Mouse (Mus musculus): ENCODE results near the gene Commd7.

The Commd7 gene

GRCm38 (mm10) chr2:153622449-153622848, 10.1 kb downstream of the Commd7 start:
- DNase-seq (ENCODE audit: extremely low read depth, low read depth), result no peak

DNA sequence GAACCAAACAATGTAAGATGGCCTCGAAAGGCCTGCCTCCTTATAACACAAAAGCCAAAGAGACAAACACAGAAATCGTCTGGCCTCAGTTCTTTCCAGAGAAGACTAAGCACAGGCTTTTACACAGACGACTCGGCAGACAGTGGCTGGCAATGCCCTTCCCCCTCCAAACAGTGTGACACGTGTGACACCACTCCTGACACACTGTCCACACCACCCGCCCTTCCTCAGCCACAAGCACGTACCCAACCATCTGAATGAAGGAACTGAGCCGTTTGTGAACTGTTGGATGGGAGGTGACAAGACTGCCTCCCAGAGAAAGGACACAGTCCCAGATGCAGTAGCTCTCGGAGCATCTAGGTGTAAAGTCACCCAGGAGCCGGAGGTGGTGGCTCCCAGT, 13.7 kb downstream of the Commd7 start:
- no peak for DNase-seq (ENCODE audit: extremely low read depth, low read depth)

- no peak for DNase-seq (ENCODE audit: extremely low read depth, low read depth)
Measured at GRCm38 (mm10) chr2:153618439-153618838, 14.1 kb downstream of the Commd7 start.

DNA sequence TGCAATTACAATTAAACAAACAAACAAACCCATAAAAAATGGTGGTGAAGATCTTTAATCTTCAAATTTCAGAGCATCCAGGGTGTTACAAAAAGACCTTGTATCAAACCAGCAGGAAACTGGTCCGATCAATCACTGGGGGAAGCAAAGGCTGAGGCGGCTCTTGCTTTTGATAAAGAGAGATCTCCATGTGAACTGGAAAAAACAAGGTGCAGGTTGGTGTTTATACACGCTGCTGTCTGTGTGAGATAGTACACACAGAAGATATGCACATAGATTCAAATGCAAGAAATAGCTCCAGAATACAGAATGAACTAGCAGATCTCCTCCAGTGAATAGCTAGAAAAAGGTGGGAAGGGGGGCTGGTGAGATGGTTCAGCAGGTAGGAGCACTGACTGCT, 15.7 kb downstream of the Commd7 start:
- DNase-seq (ENCODE audit: extremely low read depth, low read depth), result no peak

- DNase-seq (ENCODE audit: extremely low read depth, low read depth), result no peak
Measured at GRCm38 (mm10) chr2:153612594-153613281, 19.8 kb downstream of the Commd7 start.

DNA sequence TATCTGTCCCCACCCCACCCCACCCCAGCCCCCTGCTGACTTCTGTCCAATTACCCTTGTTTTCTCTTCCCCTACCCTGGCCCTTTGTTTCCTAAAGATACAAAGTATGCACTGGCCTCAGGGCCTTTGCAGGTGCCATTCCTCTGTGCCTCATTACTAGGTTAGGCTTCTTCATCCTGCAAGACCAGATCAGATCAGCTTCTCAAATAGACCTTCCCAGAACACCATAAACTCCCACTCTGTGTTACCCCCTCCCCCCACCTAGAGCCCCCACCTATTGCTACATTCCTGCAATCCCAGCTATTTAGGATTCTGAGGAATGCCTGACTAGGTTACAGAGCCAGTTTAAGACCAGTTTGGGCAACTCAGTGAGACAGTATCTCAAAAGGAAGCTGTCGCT, 20.8 kb downstream of the Commd7 start:
- DNase-seq (ENCODE audit: extremely low read depth, low read depth), result no peak

- DNase-seq (ENCODE audit: extremely low read depth, low read depth), result no peak
Measured at GRCm38 (mm10) chr2:153611241-153611630, 21.3 kb downstream of the Commd7 start.

DNA sequence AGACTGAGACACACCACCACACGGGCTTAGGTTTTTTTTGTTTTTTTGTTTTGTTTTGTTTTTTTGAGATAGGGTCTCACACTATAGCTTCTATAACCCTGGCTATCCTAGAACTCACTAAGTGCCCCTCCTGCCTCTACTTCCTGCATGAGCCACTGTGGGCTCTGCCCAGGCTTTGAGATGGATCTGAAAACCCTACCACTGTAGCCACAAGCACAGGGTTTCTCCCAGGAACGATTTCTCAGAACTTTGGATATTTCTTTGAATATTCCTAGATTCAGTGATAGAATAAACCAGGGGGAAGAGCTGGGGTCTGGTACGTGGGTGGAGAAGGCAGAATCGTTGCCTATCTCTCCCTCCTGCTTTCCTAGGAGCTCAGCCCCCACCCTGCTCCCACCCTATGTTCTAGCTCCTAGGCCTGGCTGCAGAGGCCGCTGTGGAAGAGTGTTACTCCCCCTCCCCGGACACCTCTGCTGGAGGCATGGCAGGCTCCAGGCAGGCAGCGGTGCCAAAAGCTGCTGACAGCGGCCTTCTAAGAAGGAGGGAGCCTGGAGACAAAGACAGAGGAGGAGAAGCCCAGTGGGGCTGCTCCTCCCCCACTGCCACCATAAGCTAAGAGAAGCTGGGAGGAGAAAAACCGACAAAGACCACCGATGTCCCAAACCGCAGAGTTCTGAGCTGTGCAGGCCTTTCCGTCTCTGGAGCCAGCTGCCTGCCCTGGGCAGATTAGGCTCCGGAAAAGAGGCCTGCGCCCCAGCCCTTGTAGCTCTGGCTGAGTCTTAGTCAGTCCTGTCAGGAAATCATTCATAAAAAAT, 21.9 kb downstream of the Commd7 start:
- DNase-seq (ENCODE audit: extremely low read depth, low read depth), result peak; percentile 71

DNA sequence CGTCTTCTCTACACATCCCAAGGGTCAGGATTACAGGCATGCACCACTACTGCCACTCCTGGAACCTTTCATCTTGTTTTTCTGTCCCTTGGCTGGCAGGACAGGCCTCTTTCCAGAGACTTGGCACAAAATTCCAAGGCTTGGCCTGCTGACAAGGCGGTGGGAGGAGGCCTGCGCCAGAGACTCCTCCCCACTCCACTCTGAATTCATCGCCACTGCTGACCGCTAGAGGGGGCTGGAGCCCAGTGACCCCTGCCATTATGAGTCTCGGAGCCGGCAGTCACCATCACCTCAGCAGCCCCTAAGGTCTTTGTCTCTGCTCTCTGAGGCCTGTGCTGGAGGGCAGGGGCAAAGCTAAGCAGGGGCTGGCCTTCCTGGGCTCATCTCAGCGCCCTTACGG, 23.0 kb downstream of the Commd7 start:
- DNase-seq (ENCODE audit: extremely low read depth, low read depth), result no peak

DNA sequence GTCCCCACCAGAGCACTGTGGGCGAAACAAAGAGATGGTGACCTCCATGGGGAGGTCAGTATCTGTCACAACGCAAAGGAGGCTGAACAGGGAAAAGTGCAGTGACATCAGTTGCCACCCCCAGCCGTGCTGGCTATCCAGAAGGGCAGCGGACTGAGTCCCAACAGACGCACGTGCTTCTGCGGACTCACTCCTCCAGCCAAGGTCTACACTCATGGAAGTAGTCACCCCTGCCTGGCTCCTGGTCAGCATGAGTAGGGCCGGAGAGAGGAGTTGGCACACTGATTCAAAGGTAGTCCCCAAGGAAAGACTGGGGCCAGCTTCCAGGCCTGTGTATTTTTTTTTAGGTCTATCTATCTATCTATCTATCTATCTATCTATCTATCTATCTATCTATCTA, 23.5 kb downstream of the Commd7 start:
- no peak for DNase-seq (ENCODE audit: extremely low read depth, low read depth)

DNA sequence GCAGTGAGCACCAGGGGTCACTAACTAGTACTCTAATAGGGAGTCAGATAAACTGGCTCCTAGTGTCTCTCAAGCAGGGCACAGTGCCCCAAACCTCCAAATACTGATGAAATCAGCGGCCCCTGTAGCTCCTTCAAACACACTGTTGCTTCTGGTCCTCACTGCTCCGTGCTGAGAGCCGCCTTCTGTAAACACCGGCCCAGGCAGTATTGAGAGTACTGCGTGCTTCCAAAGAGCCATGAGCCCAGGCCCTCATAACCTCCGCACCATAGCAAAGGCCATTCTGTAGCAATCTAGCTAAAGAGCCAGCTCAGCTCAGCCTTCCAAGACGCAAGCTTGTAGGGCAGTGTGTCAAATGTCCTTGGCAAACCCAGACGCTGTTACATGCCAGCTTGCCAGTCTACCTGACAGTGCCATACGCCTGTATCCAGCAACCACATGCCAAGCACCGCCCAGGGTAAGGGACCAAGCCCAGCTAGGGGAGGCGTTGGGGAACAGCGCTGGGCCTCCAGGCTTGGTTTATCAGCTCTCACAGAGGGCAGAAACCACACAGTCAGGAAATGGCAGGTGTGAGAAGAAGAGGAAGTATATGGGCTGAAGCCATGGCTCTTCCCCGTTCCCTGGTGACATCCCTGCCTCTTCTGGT, 24.6 kb downstream of the Commd7 start:
- DNase-seq (ENCODE audit: extremely low read depth, low read depth), result peak; percentile 91

GRCm38 (mm10) chr2:153606421-153606820, 26.2 kb downstream of the Commd7 start:
- DNase-seq (ENCODE audit: extremely low read depth, low read depth), result no peak

DNA sequence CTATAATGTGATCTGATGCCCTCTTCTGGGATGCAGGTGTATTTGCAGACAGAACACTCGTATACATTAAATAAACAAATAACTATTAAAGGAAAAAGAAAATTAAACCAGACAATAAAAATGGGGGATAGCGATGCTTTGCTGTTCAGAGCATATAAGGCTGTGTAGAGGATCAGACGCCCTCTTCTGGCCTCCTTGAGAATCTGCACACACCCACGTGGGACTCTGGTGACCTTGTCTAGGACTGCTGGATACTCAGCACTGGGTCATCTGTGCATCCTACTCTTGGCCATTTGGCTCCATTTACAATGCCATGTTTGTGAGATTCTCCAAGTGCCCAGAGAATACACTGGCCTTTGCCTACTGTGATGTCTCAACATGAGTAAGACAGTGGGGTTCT, 28.9 kb downstream of the Commd7 start:
- no peak for DNase-seq (ENCODE audit: extremely low read depth, low read depth)

GRCm38 (mm10) chr2:153600667-153601648, 31.6 kb downstream of the Commd7 start:
- DNase-seq (ENCODE audit: extremely low read depth, low read depth), result no peak

GRCm38 (mm10) chr2:153600021-153600666, 32.4 kb downstream of the Commd7 start:
- no peak for DNase-seq (ENCODE audit: extremely low read depth, low read depth)

DNA sequence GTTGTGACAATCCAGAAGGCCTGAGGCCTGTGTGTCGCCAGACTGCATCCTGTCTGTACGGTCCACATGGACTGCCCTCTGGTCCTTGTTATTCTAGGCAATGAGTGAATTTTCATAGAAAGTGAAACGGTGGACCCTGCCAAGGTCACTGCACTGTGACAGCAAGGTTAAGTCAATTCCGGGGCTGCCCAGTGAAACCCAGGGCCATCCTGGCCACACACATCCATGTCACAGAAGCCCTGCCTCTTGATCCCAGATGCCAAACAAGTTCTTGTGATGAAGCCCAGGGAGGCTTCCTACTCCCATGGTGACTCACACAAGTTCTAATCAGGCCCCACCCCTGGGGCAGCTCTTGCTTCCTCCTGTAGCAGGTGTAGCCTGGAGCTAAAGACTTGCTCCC, 35.0 kb downstream of the Commd7 start:
- peak; percentile 84 for DNase-seq (ENCODE audit: extremely low read depth, low read depth)

GRCm38 (mm10) chr2:153597014-153597413, 35.6 kb downstream of the Commd7 start:
- no peak for DNase-seq (ENCODE audit: extremely low read depth, low read depth)

DNA sequence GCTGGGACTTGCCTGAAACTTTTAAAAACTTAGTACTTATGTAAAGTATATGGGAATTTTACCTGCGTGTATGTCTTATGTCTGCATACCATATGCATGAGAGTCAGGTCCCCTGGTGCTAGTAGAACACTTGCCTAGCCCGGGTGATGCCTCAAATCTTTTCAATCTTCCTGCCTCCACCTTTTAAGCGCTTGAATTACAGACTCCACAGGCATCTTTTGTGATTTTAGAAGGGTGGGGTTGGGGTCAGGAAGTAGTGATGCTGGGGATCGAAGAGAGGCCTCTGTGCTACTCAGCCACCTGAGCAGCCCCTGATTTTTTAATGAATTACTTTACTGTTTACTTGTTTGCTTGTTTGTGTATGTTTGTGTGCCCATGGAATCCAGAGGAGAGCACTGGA, 37.6 kb downstream of the Commd7 start:
- no peak for DNase-seq (ENCODE audit: extremely low read depth, low read depth)

DNA sequence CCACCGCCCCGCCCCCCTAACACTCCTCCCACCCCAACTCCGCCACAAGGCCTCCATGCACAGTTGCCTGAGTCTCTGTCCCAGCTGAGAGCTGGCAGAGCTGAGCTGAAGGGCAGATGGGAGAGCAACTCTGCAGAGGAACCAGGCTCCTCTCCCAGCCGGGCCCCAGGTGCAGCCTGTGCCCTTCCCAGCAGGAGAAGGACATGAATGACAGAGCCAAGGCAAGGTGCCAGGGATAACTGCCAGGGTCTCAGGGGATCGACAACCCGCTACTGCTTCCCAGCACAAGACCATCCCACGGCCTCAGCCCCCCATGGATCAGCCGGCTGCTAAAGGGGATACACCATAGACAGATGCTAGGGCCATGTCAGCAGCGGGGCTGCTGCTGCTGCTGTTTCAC, 39.4 kb downstream of the Commd7 start:
- DNase-seq (ENCODE audit: extremely low read depth, low read depth), result no peak

All from MEL-GATA-1-ER (cell line).